Mouse (Mus musculus): ENCODE measurements around the gene Pinlyp. TPM values are rescaled to one million over a fixed set of nuclear protein-coding genes. Genes with fewer than 3 reads are reported as not detected.

Pinlyp gene
- total RNA-seq, 2 experiments from 2014 or later = not detected

- peak; percentile 42 for ATAC-seq (replicated peaks; ENCODE audit: poor library complexity, severe bottlenecking)
Measured at GRCm38 (mm10) chr7:24499856-24500577, 45.9 kb downstream of the Pinlyp start.

Other genes with a start within 250 kb of the Pinlyp start
- gene Zfp61, start 244.9 kb downstream of the Pinlyp start, total RNA-seq (2014; fragmentation: Nextera tagmentation) = 16.5 and 16.8 TPM in 2 replicates
- 16.7 and 27.7 TPM in 2 replicates for gene Zfp61, start 244.9 kb downstream of the Pinlyp start, total RNA-seq (2017)
- 5.8 and 6.0 TPM in 2 replicates for gene Zfp94, start 229.5 kb downstream of the Pinlyp start, total RNA-seq (2014; fragmentation: Nextera tagmentation)
- 2.0 and 3.4 TPM in 2 replicates for gene Zfp94, start 229.5 kb downstream of the Pinlyp start, total RNA-seq (2017)
- not detected in 2 replicates for gene Tescl, start 212.2 kb downstream of the Pinlyp start, total RNA-seq (2014; fragmentation: Nextera tagmentation)
- gene Tescl, start 212.2 kb downstream of the Pinlyp start, total RNA-seq (2017) = not detected in 2 replicates
- gene Lypd5, start 196.9 kb downstream of the Pinlyp start, total RNA-seq (2014; fragmentation: Nextera tagmentation) = not detected in 2 replicates
- not detected in 2 replicates for gene Lypd5, start 196.9 kb downstream of the Pinlyp start, total RNA-seq (2017)
- 24.2 and 31.4 TPM in 2 replicates for gene Kcnn4, start 175.9 kb downstream of the Pinlyp start, total RNA-seq (2014; fragmentation: Nextera tagmentation)
- 36.3 and 43.5 TPM in 2 replicates for gene Kcnn4, start 175.9 kb downstream of the Pinlyp start, total RNA-seq (2017)
- gene Smg9, start 146.5 kb downstream of the Pinlyp start, total RNA-seq (2014; fragmentation: Nextera tagmentation) = 21.6 and 29.5 TPM in 2 replicates
- 19.5 and 21.8 TPM in 2 replicates for gene Smg9, start 146.5 kb downstream of the Pinlyp start, total RNA-seq (2017)
- gene Irgc1, start 93.8 kb downstream of the Pinlyp start, total RNA-seq (2014; fragmentation: Nextera tagmentation) = not detected in 2 replicates
- gene Irgc1, start 93.8 kb downstream of the Pinlyp start, total RNA-seq (2017) = not detected in 2 replicates
- gene Plaur, start 83.6 kb downstream of the Pinlyp start, total RNA-seq (2014; fragmentation: Nextera tagmentation) = 19.0 and 20.5 TPM in 2 replicates
- 23.9 and 26.2 TPM in 2 replicates for gene Plaur, start 83.6 kb downstream of the Pinlyp start, total RNA-seq (2017)
- gene Cadm4, start 64.1 kb downstream of the Pinlyp start, total RNA-seq (2014; fragmentation: Nextera tagmentation) = not detected in 2 replicates
- not detected in 2 replicates for gene Cadm4, start 64.1 kb downstream of the Pinlyp start, total RNA-seq (2017)
- 1.5 and 4.0 TPM in 2 replicates for gene Zfp428, start 39.1 kb downstream of the Pinlyp start, total RNA-seq (2014; fragmentation: Nextera tagmentation)
- gene Zfp428, start 39.1 kb downstream of the Pinlyp start, total RNA-seq (2017) = 2.2 and 2.7 TPM in 2 replicates
- gene AC161166.1, start 33.7 kb downstream of the Pinlyp start, total RNA-seq (2014; fragmentation: Nextera tagmentation) = not detected in 2 replicates
- not detected in 2 replicates for gene AC161166.1, start 33.7 kb downstream of the Pinlyp start, total RNA-seq (2017)
- 5.1 and 5.9 TPM in 2 replicates for gene Irgq, start 15.4 kb downstream of the Pinlyp start, total RNA-seq (2014; fragmentation: Nextera tagmentation)
- gene Irgq, start 15.4 kb downstream of the Pinlyp start, total RNA-seq (2017) = 3.3 and 4.2 TPM in 2 replicates
- 72.6 and 80.6 TPM in 2 replicates for gene Xrcc1, start 171 bp upstream of the Pinlyp start, total RNA-seq (2014; fragmentation: Nextera tagmentation)
- gene Xrcc1, start 171 bp upstream of the Pinlyp start, total RNA-seq (2017) = 38.6 and 40.9 TPM in 2 replicates
- gene Ethe1, start 41.4 kb upstream of the Pinlyp start, total RNA-seq (2014; fragmentation: Nextera tagmentation) = 50.4 and 71.3 TPM in 2 replicates
- 23.4 and 28.3 TPM in 2 replicates for gene Ethe1, start 41.4 kb upstream of the Pinlyp start, total RNA-seq (2017)
- gene Zfp575, start 41.5 kb upstream of the Pinlyp start, total RNA-seq (2014; fragmentation: Nextera tagmentation) = 0.41 and 0.75 TPM in 2 replicates
- gene Zfp575, start 41.5 kb upstream of the Pinlyp start, total RNA-seq (2017) = not detected in 2 replicates
- 1.8 and 6.4 TPM in 2 replicates for gene Phldb3, start 64.6 kb upstream of the Pinlyp start, total RNA-seq (2014; fragmentation: Nextera tagmentation)
- gene Phldb3, start 64.6 kb upstream of the Pinlyp start, total RNA-seq (2017) = 7.6 and 13.5 TPM in 2 replicates
- not detected in 2 replicates for gene Lypd3, start 90.4 kb upstream of the Pinlyp start, total RNA-seq (2014; fragmentation: Nextera tagmentation)
- gene Lypd3, start 90.4 kb upstream of the Pinlyp start, total RNA-seq (2017) = not detected in 2 replicates
- not detected in 2 replicates for gene Tex101, start 130.6 kb upstream of the Pinlyp start, total RNA-seq (2014; fragmentation: Nextera tagmentation)
- gene Tex101, start 130.6 kb upstream of the Pinlyp start, total RNA-seq (2017) = not detected in 2 replicates
- not detected in 2 replicates for gene BC049730, start 163.1 kb upstream of the Pinlyp start, total RNA-seq (2014; fragmentation: Nextera tagmentation)
- gene BC049730, start 163.1 kb upstream of the Pinlyp start, total RNA-seq (2017) = not detected in 2 replicates
- gene Gm4763, start 180.8 kb upstream of the Pinlyp start, total RNA-seq (2014; fragmentation: Nextera tagmentation) = not detected in 2 replicates
- not detected in 2 replicates for gene Gm4763, start 180.8 kb upstream of the Pinlyp start, total RNA-seq (2017)
- 0.43 and 1.3 TPM in 2 replicates for gene Cd177, start 214.2 kb upstream of the Pinlyp start, total RNA-seq (2014; fragmentation: Nextera tagmentation)
- gene Cd177, start 214.2 kb upstream of the Pinlyp start, total RNA-seq (2017) = 18.1 and 21.1 TPM in 2 replicates
- not detected in 2 replicates for gene Ceacam10, start 231.1 kb upstream of the Pinlyp start, total RNA-seq (2014; fragmentation: Nextera tagmentation)
- gene Ceacam10, start 231.1 kb upstream of the Pinlyp start, total RNA-seq (2017) = 0.82 and 4.9 TPM in 2 replicates